Mouse (Mus musculus) brain, adult 2 months (tissue): ENCODE data around the gene Pcsk1n.

Experiments
- DNase-seq: peaks from one replicate; pipeline ENCODE4 v3.0.0; 2011; ENCODE audit warnings: low read depth, low spot score

Pcsk1n gene

GRCm38 (mm10) chrX:7947108-7947899 lies 27.7 kb downstream of the Pcsk1n start, which contains the start of gene Hdac6:
Gene Hdac6, minus strand, starts transcription at chrX:7947889.
- DNase-seq, result no peak

GRCm38 (mm10) chrX:7947900-7948492 lies 28.4 kb downstream of the Pcsk1n start:
- peak; percentile 98 for DNase-seq

- no peak for DNase-seq
These were observed 30.5 kb downstream of the Pcsk1n start for GRCm38 (mm10) chrX:7950091-7950490.

- DNase-seq, result no peak
These were observed 39.2 kb downstream of the Pcsk1n start for GRCm38 (mm10) chrX:7958868-7959267.

GRCm38 (mm10) chrX:7963829-7964626 lies 44.4 kb downstream of the Pcsk1n start:
- no peak for DNase-seq

GRCm38 (mm10) chrX:7966161-7966560 lies 46.5 kb downstream of the Pcsk1n start:
- no peak for DNase-seq

GRCm38 (mm10) chrX:7967596-7968201 lies 48.1 kb downstream of the Pcsk1n start:
- no peak for DNase-seq

- no peak for DNase-seq
These were observed 48.6 kb downstream of the Pcsk1n start for GRCm38 (mm10) chrX:7968226-7968625.

- DNase-seq, result no peak
These were observed 49.3 kb downstream of the Pcsk1n start for GRCm38 (mm10) chrX:7968899-7969298.

GRCm38 (mm10) chrX:7971292-7971691 lies 51.7 kb downstream of the Pcsk1n start:
- DNase-seq, result no peak
